Mouse (Mus musculus): ENCODE measurements around the gene Hmgn1.
"Not testable (repeated sequence)": the region's sequence is repeated elsewhere in the genome, so short reads cannot be mapped to it uniquely, and the experiment has no call there.

Hmgn1 gene

GRCm38 (mm10) chr16:96127657-96128344, at the start of gene Hmgn1:
Gene Hmgn1 (minus strand): TSS chr16:96127729.
- in situ Hi-C loops (cut with MboI, MseI): no loop called here

- in situ Hi-C loops (cut with MboI, MseI): no loop called here
Measured at GRCm38 (mm10) chr16:96175399-96175798, 47.9 kb upstream of the Hmgn1 start.

DNA sequence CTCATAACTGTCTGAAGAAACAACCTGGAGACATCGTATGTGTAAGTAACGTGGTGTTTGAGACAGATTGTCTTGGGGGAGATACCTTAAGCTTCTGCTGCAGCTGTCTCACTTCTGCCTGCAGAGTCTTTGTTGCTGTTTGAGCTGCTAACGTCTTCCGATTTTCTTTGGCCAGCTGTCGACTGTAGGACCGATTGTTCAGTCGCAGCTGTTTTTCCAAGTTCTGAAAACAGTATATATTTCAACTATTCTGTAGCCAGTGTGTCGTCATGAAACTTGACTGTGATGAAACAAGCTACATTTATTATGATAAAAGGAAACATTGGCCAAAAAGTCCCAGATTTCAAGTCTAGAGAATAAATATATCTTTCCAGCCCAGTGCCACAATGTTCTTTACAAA, 46.1 kb upstream of the Hmgn1 start:
- in situ Hi-C loops (cut with MboI, MseI): no loop called here

DNA sequence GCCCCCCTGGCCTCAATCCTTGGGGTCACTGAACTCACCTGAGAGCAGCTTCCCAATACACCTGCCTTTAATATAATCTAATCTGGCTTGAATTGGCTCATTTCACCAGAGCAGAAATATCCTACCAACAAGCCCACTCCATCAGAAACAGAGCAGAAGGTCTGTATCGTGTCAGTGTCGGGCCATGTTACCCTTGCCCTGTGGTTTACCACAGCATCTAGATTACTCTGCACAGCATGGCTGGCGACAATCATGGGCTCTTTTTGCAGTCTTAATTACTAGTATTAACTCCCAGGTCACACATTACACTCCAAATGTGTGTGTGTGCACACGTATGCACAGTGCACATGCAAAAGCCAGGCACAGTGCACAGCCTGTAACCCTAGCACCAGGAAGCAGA, 41.3 kb upstream of the Hmgn1 start:
- in situ Hi-C loops (cut with MboI, MseI): no loop called here

- in situ Hi-C loops (cut with MboI, MseI): no loop called here
Measured at GRCm38 (mm10) chr16:96165723-96166264, 38.3 kb upstream of the Hmgn1 start.

DNA sequence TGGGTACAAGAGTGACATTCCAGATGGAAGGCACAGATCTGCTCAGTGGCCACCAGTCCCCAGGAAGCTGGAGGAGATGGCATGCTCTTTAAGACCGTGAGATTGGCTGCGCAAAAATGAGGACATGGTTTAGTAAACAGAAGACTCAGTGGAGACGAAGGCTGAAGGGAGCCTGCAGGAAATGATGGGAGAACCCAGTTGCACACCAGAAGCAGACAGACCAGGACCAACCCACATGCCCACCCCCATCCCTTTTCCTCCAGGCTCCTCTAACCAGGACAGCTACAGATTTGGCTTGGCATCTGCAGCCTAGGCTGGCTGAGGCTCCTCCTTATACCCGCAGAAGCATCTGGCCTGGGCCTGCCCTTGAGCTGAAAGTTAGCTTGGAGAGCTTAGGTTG, 33.8 kb upstream of the Hmgn1 start:
- in situ Hi-C loops (cut with MboI, MseI): no loop called here

- in situ Hi-C loops (cut with MboI, MseI): no loop called here
Measured at GRCm38 (mm10) chr16:96160927-96161326, 33.4 kb upstream of the Hmgn1 start.

- in situ Hi-C loops (cut with MboI, MseI): no loop called here
Measured at GRCm38 (mm10) chr16:96159794-96160346, 32.3 kb upstream of the Hmgn1 start.

DNA sequence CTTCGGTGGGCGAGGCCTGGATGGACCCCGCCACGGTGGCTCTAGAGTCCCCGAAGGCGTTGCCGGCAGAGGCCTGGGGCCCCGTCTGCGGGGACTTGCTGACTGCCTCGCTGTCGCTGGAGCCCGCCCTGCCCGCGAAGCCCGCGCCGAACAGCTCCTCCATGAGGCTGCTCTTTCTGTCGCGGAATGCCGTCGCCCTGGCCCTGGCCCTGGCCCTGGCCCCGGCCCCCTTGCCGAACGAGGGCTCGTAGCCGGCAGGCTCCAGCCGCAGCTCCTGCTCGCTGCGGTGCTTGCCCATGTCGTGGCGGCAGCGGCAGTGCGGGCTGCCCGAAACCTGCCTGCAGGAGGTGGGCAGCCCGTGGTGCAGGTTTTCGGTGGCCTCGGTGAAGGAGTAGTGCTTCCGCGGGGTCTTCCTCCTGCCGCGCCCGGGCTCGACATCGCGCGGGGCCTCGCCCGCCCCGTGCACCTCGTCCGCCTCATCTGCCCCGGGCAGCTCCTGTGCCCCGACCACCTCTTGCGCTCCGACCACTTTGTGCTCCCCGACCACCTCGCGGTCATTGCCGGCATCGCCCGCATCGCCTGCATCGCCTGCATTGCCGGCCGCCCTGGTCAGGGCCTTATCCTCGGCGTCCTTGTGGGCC, 31.7 kb upstream of the Hmgn1 start:
- in situ Hi-C loops (cut with MboI, MseI): no loop called here

DNA sequence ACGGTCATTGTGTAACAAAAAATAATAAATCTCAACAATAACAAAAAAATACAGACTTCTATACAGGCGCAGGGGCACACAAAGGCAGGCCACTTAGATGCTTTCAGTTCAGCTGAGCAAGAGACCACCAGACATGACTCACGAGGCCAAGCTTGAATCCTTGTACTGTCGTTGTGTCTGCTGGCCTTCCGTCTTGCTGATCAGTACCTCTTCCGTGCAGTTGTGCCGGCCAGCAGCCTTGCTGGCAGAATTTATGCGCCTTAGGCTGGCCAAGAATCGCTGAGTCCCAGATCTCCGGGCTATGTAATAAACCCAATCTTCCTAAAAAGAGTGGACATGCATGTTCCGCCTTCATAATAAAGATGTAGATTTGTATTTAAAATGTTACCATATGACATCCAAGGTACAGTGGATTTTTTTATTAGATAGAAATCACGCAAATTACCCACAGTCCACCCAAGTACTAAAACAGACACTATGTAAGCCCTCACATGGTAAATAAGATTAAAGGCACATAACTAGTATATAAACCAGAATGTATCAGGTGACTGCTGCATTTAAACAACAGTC, 31.1 kb upstream of the Hmgn1 start:
- in situ Hi-C loops (cut with MboI, MseI): no loop called here

GRCm38 (mm10) chr16:96157171-96157570, 29.6 kb upstream of the Hmgn1 start:
- in situ Hi-C loops (cut with MboI, MseI): no loop called here

DNA sequence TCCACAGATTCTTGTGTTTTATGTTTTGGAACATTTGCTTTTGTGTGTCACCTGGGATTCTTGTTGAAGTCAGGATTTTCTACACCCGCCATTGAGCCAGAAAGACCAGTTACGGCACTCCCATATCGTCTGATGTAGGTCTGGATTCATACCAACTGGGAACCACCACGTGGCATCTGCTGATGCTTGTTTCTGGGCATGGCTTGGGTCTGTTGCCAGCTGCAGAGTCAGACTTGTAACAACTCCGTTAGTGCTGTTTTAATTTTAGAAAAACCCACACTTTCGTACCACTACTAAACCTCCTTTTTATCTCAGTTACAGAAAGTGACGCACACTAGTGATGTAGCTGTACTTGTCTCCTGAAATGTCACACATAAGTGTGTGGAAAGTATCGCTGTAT, 28.5 kb upstream of the Hmgn1 start:
- in situ Hi-C loops (cut with MboI, MseI): no loop called here

DNA sequence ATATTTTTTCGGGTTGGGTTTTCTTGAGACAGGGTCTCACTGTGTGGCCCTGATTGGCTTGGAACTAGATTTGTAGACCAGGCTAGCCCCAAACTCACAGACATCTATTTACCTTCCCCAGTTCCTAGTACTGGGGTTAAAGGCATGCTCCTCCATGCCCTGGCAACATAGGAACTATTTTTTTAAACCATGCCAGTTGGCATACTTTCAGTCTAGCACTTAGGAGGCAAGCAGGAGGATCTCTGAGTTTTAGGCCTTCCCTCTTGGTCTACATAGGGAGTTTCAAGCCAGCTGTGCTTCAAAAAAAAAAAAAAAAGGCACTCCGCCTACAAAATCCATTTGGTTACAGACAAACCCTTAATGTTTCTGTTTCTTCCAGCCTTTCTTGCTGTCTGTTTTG, 26.9 kb upstream of the Hmgn1 start:
- in situ Hi-C loops (cut with MboI, MseI): no loop called here

DNA sequence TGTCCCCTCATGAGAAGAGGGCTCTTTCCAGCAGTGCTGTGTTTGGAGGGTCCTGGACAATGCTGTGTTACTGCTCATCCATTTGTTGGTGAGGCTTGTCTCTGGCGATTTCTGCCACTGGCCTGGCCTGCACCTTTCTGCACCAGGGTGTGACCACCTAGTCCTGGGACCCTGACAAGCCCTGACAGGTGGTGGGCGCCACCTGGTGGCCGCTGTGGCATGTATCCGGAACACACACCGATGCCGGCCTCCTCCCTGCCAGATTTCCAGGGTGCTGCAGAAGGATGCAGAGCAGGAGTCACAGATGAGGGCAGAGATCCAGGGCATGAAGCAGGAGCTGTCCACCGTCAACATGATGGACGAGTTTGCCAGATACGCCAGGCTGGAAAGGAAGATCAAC, 24.0 kb upstream of the Hmgn1 start:
- in situ Hi-C loops (cut with MboI, MseI): no loop called here

DNA sequence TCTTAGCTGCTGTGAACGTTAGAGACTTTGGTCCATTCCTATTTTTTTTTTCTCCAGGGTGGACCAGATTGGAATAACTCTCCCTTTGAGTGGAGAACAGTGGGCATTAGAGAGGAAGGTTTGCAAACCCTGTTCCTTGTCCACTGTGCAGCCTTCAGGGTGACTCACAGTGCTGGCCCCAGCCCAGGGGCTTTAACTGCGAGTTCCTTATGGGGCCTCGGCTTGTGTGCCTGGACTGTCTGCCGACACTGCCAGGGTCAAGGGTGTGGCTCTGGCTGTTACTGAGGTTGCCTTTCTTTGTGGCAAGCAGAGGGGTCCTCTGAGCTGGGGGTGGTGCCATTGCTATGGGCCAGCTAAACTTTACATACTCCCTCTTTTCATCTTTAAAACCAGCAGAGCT, 23.5 kb upstream of the Hmgn1 start:
- in situ Hi-C loops (cut with MboI, MseI): no loop called here

- in situ Hi-C loops (cut with MboI, MseI): no loop called here
Measured at GRCm38 (mm10) chr16:96149311-96149710, 21.8 kb upstream of the Hmgn1 start.

DNA sequence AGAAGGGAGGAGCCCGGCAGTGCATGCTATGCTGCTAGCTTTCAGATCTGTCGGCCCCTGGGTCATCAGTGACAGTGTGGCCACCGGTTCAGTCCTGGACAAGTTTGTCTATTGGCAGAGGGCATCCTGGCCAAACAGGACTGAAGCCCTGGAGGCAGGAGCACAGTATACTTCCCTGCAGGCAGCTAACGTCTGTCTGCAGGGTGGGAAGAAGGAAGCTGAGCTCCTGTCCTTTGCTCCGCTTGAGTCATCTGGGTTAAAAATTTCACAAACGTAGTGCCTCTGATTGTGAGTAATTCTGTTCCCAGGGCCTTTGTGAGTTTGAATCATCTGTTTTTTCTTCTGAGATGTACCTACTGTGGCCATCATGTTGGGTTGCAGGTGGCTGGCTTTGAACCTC, 21.3 kb upstream of the Hmgn1 start:
- in situ Hi-C loops (cut with MboI, MseI): no loop called here

GRCm38 (mm10) chr16:96145814-96146213, 18.3 kb upstream of the Hmgn1 start:
- in situ Hi-C loops (cut with MboI, MseI): no loop called here

DNA sequence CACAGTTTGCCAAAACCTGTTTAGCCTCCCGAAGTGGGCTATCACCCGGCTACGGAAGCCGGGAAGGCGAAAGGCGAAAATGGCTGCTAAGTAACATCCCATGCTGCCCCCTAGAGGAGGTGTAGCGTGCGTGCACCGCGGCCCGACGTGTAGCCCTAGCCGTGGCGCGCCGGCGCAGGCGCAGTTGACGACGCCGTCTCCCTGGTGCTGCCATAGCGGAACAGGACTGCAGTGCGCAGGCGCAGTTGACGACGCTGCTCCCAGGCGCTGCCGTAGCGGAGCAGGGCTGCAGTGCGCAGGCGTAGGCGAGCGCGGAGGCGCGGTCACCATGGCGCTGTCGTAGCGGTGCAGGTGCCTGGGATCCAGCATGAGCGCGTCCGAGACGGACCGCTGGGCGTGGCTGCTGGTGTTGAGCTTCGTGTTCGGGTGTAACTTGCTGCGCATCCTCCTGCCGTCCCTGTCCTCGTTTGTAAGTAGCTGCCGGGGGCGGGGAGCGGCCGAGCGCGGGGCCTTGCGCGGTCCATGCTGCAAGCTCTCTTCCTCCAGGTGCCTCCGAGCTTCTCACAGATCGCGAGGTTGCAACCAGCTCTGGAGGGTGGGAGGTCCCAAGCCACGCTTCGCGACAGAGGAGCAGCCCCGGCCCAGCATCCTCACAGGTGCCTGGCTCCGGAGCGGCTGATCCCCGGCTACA, 17.7 kb upstream of the Hmgn1 start, which contains the start of gene Wrb:
TSS of gene Wrb (plus strand) at position 298 of the 691 bp plus-strand sequence.
- in situ Hi-C loops (cut with MboI, MseI): no loop called here

DNA sequence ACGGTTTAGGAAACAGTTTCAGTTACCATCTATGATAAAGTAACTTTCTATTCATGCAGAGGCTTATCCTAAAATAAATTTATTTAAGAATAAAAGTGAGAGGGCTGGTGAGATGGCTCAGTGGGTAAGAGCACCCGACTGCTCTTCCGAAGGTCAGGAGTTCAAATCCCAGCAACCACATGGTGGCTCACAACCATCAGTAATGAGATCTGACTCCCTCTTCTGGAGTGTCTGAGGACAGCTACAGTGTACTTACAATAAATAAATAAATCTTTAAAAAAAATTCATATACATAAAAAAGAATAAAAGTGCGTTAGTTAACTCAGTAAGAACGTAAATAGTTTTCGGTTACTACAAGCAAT, 17.2 kb upstream of the Hmgn1 start:
- in situ Hi-C loops (cut with MboI, MseI): not testable (repeated sequence)

DNA sequence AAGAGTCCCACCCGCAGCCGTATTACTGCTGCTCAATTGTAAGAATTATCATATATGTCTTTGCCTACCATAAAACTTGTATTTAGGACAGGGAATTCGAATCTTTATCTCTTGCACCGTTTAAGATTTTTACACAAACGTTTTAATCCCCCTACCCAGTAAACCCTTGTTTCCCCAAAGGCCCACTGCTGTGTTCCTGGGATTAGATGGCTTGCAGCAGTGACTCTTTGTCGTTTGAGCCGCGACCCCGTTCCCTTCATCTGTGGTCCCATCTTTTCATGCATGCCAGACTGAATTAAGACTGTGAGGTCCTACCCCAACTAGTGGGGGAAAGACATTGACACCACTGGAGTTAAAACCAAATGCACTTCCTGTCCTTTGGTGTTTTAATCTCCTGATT, 937 bp upstream of the Hmgn1 start:
- in situ Hi-C loops (cut with MboI, MseI): no loop called here

- in situ Hi-C loops (cut with MboI, MseI): no loop called here
Measured at GRCm38 (mm10) chr16:96127288-96127656, 257 bp downstream of the Hmgn1 start.
